Mouse (Mus musculus) myocyte (in vitro differentiated cells): ENCODE measurements around the gene Pipox. TPM values are rescaled to one million over a fixed set of nuclear protein-coding genes. Genes with fewer than 3 reads are reported as not detected.

Experiments used
- H3K27me3 ChIP-seq: one replicate; pipeline ENCODE4 v1.6.1; 2011; ENCODE audit not compliant: control insufficient read depth, insufficient read depth, insufficient read length
- H3K36me3 ChIP-seq: one replicate; pipeline ENCODE4 v1.6.1; 2011; ENCODE audit not compliant: control insufficient read depth, insufficient read depth
- H3K4me2 ChIP-seq: one replicate; pipeline ENCODE4 v1.6.1; 2011; ENCODE audit warnings: low read depth, control low read depth
- H3K4me3 ChIP-seq: one replicate; pipeline ENCODE4 v1.5.1; 2011; ENCODE audit warnings: mild to moderate bottlenecking, control low read depth, moderate library complexity
- H3K79me2 ChIP-seq: one replicate; pipeline ENCODE4 v1.6.1; 2011; ENCODE audit not compliant: control insufficient read depth, insufficient read depth
- H3ac ChIP-seq: one replicate; pipeline ENCODE4 v1.6.1; 2011; ENCODE audit not compliant: control insufficient read depth, insufficient read length
- CEBPB ChIP-seq: IDR thresholded peaks from 2 replicates; pipeline ENCODE4 v1.6.1; 2011; ENCODE audit warnings: mild to moderate bottlenecking, moderate library complexity; ENCODE audit not compliant: poor library complexity, insufficient read depth, severe bottlenecking
- E2F4 ChIP-seq: IDR thresholded peaks from one replicate; pipeline ENCODE4 v1.6.1; 2011; ENCODE audit warnings: mild to moderate bottlenecking, control low read depth, moderate library complexity; ENCODE audit not compliant: insufficient read depth
- MAX ChIP-seq: IDR thresholded peaks from one replicate; pipeline ENCODE4 v1.6.1; 2011; ENCODE audit warnings: low read depth, mild to moderate bottlenecking, control low read depth
- MYOD1 ChIP-seq, 3 experiments: IDR thresholded peaks; one replicate each; pipeline ENCODE4 v1.6.1; 2011; ENCODE audit warnings: control low read depth in 2 of 3, low read depth in 2 of 3, mild to moderate bottlenecking in 2 of 3, moderate library complexity in 1 of 3; ENCODE audit not compliant: insufficient read length in 2 of 3, control insufficient read depth in 1 of 3
- MYOG ChIP-seq, 3 experiments: IDR thresholded peaks; one replicate each; pipeline ENCODE4 v1.6.1; 2011; ENCODE audit warnings: control low read depth in 2 of 3, low read depth in 2 of 3, mild to moderate bottlenecking in 2 of 3; ENCODE audit not compliant: insufficient read length in 2 of 3, control insufficient read depth in 1 of 3, insufficient read depth in 1 of 3
- POLR2A ChIP-seq: IDR thresholded peaks from one replicate; pipeline ENCODE4 v1.6.1; 2011; ENCODE audit warnings: low read depth, mild to moderate bottlenecking, control low read depth, moderate library complexity; ENCODE audit not compliant: insufficient read length
- POLR2AphosphoS2 ChIP-seq: IDR thresholded peaks from one replicate; pipeline ENCODE4 v1.6.1; 2011; ENCODE audit warnings: low read depth, control low read depth; ENCODE audit not compliant: insufficient read length
- REST ChIP-seq: IDR thresholded peaks from one replicate; pipeline ENCODE4 v1.6.1; 2011; ENCODE audit warnings: mild to moderate bottlenecking, control low read depth, moderate library complexity; ENCODE audit not compliant: insufficient read depth, insufficient read length
- SRF ChIP-seq: IDR thresholded peaks from one replicate; pipeline ENCODE4 v1.6.1; 2011; ENCODE audit warnings: low read depth; ENCODE audit not compliant: control insufficient read depth, insufficient read length
- TCF12 ChIP-seq: IDR thresholded peaks from one replicate; pipeline ENCODE4 v1.6.1; 2011; ENCODE audit warnings: mild to moderate bottlenecking, control low read depth; ENCODE audit not compliant: poor library complexity, insufficient read depth, severe bottlenecking
- TCF3 ChIP-seq: IDR thresholded peaks from one replicate; pipeline ENCODE4 v1.6.1; 2011; ENCODE audit warnings: low read depth, control low read depth; ENCODE audit not compliant: insufficient read length
- USF1 ChIP-seq: IDR thresholded peaks from one replicate; pipeline ENCODE4 v1.6.1; 2011; ENCODE audit warnings: low read depth, mild to moderate bottlenecking, control low read depth, moderate library complexity
- polyA plus RNA-seq: library from polyadenylated mRNA; unstranded; fragments of >200 nt; fragmentation: generic; extraction: Trizol; gene quantifications from one replicate; pipeline ENCODE4 v1.2.1, GENCODE M21; 2012; ENCODE audit warnings: missing spikeins

Gene Pipox
- polyA plus RNA-seq, 1 experiment = not detected

- Histone ChIP-seq H3K79me2 (no peaks in the 10 kb centered on the region), H3K36me3 (peaks cover 31% of the 10 kb centered on the region), H3K4me3 (no peak overlapping the region), H3ac (no peak overlapping the region), H3K4me2 (no peak overlapping the region), H3K27me3 (no peaks in the 10 kb centered on the region)
- peak in 2 of 3 experiments; percentile 63 to 79 for TF ChIP-seq MYOG (IDR thresholded peaks at IDR 0.05; ENCODE audit: control insufficient read depth in 1 of 3, insufficient read depth in 1 of 3, insufficient read length in 2 of 3, low read depth in 2 of 3)
- no peak for TF ChIP-seq POLR2AphosphoS2
- TF ChIP-seq E2F4 = no peak
- no peak for TF ChIP-seq USF1
- TF ChIP-seq MYOD1 (IDR thresholded peaks at IDR 0.05; ENCODE audit: control insufficient read depth in 1 of 3, insufficient read length in 2 of 3, low read depth in 2 of 3) = peak in 2 of 3 experiments; percentile 57 to 76
- TF ChIP-seq TCF12 = no peak
- TF ChIP-seq TCF3 = no peak
- no peak for TF ChIP-seq REST
- no peak for TF ChIP-seq CEBPB
These were observed 57.6 kb downstream of the Pipox start for GRCm38 (mm10) chr11:77836290-77836689.

- no peak overlapping the region for H3K4me2 ChIP-seq
- TF ChIP-seq MYOD1 (IDR thresholded peaks at IDR 0.05; ENCODE audit: control insufficient read depth in 1 of 3, insufficient read length in 2 of 3, low read depth in 2 of 3) (no peak), POLR2A (no peak), MYOG (IDR thresholded peaks at IDR 0.05; ENCODE audit: control insufficient read depth in 1 of 3, insufficient read depth in 1 of 3, insufficient read length in 2 of 3, low read depth in 2 of 3) (no peak), USF1 (no peak), E2F4 (no peak), TCF3 (no peak), CEBPB (no peak), REST (no peak), POLR2AphosphoS2 (no peak), MAX (no peak), TCF12 (no peak), SRF (no peak)
- H3K27me3 ChIP-seq = no peaks in the 10 kb centered on the region
- H3K79me2 ChIP-seq = no peaks in the 10 kb centered on the region
- H3K4me3 ChIP-seq = no peak overlapping the region
- H3K36me3 ChIP-seq = peaks cover 29% of the 10 kb centered on the region
- no peak overlapping the region for H3ac ChIP-seq
These were observed 58.8 kb downstream of the Pipox start for GRCm38 (mm10) chr11:77835109-77835508.

- no peaks in the 10 kb centered on the region for H3K27me3 ChIP-seq
- H3K79me2 ChIP-seq = no peaks in the 10 kb centered on the region
- no peak overlapping the region for H3ac ChIP-seq
- TF ChIP-seq POLR2AphosphoS2 (no peak), TCF3 (no peak), TCF12 (no peak), CEBPB (no peak), MAX (no peak), SRF (no peak), REST (no peak), MYOG (IDR thresholded peaks at IDR 0.05; ENCODE audit: control insufficient read depth in 1 of 3, insufficient read depth in 1 of 3, insufficient read length in 2 of 3, low read depth in 2 of 3) (no peak), E2F4 (no peak), MYOD1 (IDR thresholded peaks at IDR 0.05; ENCODE audit: control insufficient read depth in 1 of 3, insufficient read length in 2 of 3, low read depth in 2 of 3) (no peak), USF1 (no peak), POLR2A (no peak)
- H3K4me2 ChIP-seq = no peak overlapping the region
- peaks cover 37% of the 10 kb centered on the region for H3K36me3 ChIP-seq
- H3K4me3 ChIP-seq = no peak overlapping the region
These were observed 61.4 kb downstream of the Pipox start for GRCm38 (mm10) chr11:77832541-77832940.

GRCm38 (mm10) chr11:77830875-77831274 lies 63.0 kb downstream of the Pipox start:
- Histone ChIP-seq H3K4me3 (no peak overlapping the region), H3ac (no peak overlapping the region), H3K27me3 (no peaks in the 10 kb centered on the region), H3K36me3 (peaks cover 40% of the 10 kb centered on the region), H3K4me2 (no peak overlapping the region), H3K79me2 (no peaks in the 10 kb centered on the region)
- no peak for TF ChIP-seq POLR2AphosphoS2
- TF ChIP-seq E2F4 = no peak

Other genes starting within 250 kb of the Pipox start
- gene Nufip2, start 207.9 kb downstream of the Pipox start, polyA plus RNA-seq = 9.3 TPM
- not detected for gene Cryba1, start 168.8 kb downstream of the Pipox start, polyA plus RNA-seq
- 169 TPM for gene Myo18a, start 130.8 kb downstream of the Pipox start, polyA plus RNA-seq
- gene Gm10277, start 106.3 kb downstream of the Pipox start, polyA plus RNA-seq = 0.07 TPM
- gene Sez6, start 36.7 kb upstream of the Pipox start, polyA plus RNA-seq = not detected
- gene Phf12, start 88.7 kb upstream of the Pipox start, polyA plus RNA-seq = 22.2 TPM
- 10.0 TPM for gene Dhrs13, start 138.2 kb upstream of the Pipox start, polyA plus RNA-seq
- 78.8 TPM for gene Flot2, start 143.8 kb upstream of the Pipox start, polyA plus RNA-seq
- gene Eral1, start 186.3 kb upstream of the Pipox start, polyA plus RNA-seq = 24.6 TPM
- gene Fam222b, start 200.6 kb upstream of the Pipox start, polyA plus RNA-seq = 16.1 TPM